Mouse (Mus musculus): ENCODE measurements around the gene Mmgt2.

Gene Mmgt2

DNA sequence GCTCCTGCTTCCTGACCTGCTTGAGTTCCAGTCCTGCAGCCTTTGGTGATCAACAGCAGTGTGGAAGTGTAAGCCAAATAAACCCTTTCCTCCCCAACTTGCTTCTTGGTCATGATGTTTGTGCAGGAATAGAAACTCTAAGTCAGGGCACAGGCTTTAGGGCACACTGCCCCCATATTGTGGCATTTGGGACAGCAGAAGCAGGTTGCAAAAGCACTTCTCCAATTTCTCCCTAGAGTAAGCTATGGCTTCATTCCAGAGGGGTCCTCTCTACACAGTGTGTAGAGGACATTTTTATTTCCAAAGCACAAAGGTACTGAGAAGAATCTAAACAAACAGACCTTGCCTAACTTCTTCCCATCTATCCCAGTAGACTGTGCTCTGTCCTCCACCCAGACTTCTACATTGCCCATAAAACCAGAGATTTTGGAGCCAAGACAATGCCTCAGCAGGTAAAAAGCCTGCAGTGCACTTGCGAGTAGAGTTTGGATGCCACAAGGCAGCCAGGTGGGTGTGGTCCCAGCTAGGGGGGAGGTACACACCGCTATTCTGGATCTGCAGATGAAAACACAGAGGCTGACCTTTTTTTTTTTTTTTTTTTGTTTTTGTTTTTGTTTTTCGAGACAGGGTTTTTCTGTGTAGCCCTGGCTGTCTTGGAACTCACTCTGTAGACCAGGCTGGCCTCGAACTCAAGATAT is 26.7 kb upstream of the Mmgt2 start:
- DNase-seq (ENCODE audit: low spot score), result no peak

DNA sequence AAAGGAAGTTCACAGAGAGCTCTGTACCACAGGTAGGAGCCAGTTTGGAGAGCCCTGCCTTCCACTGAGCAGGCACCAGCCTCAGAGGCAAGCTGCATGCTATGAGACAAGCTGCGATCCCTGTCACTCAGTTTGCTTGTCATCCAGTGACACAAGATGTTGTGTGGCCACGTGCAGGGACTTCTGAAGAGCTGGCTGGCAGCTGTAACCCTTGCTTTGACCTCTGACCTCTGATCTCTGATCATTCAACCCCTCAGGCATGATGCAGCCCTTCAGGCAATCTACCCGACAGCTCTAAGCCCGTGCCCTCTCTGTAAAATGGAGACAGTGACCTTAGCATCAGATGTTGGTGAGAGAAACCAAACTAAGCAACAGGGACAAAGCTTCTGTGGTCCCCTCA is 25.6 kb upstream of the Mmgt2 start:
- DNase-seq (ENCODE audit: low spot score), result no peak

DNA sequence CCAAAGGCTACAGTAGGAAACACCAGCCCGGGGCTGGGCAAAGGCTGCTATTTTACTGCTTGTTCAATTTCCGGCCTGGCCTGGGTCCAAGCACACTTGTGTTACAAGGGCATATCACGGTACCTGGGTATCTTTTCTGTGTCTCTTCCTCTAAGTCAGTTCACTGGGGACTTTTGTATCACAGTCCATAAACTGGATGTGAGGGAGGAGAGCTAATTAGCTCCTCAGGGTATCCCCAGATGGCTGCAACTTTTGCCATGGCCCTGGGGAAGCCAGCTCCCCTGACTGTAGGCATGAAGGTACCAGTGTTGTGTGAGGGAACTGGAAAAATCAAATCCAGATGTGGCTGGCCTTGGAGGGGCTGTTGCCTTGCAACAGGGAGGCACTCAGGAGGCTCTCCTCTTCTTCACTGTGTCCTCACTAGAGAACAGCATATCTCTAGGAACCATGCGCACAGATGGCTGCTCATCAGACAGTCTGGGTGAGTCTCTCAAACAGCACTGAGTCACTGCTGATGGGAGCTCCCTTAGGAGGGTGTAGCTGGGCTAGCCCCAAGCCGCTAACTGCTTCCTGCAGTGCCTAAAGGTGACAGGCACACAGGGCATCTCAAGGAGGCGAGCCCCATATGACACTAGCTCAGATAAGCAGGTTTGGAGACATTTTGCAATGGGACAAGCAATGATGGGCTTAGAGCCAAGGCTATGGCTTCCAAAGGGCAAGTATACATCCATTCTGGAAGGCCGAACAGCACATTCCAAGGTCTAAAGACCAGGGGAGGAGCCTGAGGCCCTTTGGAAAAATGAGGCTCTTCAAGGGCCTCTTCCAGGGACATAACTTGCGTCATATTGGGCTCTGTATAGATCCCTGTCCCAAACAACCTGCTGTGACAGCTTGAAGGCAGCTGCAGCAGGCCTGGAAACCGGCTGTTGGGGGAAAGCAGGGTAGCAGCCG is 23.8 kb upstream of the Mmgt2 start:
- no peak for DNase-seq (ENCODE audit: low spot score)

DNA sequence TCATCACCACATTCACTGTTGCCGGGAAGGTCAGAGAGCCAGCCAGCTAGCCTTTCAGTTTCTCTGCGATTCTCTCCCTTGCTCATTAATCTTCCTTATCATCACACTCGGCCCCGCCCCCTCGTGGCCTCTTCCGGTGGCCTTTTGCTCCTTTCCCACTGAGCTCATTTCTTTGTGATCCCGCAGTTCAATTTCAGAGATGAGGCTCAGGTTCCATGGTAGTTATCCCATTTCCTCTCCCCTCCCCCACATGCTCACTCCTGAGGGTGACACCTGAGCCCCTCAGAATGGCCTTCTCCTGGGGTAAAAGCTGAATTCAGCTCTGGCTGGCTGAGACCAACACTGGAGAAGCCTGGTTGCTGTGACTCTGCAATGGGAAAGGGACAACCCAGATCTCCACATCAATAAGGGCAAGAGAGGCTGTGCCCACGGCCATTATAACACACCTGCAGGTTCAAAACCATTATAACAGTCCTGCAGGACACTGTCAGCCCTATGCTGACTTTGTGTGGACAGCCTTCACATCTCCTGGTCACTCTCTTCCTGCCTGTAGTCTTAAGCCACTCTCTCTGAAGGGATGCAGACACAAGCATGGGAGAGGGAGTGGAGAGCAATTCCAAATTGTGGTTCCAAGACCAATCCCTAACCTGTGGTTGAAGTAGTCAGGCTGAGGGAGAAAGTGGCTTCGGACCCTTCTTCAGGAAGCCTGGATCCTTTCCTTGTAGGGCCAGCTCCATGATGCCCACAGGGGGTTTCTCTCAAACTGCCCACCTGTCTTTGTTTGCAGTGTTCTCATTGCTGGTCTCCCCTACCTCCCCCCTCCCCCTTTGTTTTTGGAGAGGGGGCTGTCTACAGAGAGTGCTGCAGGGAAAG is 18.9 kb upstream of the Mmgt2 start:
- DNase-seq (ENCODE audit: low spot score), result no peak

DNA sequence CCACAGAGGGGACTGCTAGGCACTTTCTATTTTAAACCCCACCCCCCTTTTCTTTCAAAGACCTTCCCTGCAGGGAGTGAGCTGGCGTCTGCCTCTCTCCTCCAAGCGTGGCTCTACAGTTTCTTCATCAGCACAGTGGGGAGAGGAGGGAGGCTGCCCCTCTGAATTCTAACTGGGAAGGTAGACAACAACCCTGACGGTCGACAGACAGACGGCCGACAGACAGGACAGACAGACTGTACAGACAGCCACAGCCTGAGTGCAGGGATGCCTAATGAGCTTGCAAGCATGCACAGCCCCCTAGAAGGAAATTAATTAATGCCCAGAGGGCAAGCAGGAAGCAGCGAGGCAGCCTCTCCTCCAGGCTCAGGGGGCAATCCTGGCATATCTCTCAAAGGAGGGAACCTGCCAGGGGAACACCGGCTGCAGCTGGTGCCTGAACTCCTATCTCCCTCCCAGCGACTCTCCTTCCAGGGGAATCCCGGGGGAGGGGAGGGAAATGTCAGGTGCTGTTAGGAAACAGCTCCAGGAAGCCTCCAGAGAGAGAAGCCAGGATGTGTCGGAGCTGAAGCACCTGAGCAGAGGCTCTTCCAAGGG is 18.1 kb upstream of the Mmgt2 start:
- DNase-seq (ENCODE audit: low spot score), result no peak

DNA sequence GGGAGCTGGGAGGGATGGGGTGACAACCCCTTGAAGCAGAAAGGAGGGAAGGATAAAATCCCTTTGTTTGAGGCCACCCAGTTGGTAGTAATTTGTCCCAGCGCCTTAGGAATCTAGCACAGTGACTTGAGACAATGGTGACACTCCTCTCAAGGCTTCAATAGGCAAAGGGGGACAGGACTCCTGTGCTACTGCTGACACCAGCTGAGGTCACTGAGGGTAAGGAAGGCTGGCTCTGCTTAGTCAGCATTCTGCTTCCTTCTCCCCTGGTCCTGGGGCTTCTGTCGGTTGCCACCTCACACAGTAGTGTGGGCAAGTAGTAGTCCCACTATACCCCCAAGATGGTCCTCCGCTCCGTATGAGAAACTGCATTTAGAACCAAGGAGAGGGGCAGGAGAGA is 17.3 kb upstream of the Mmgt2 start:
- DNase-seq (ENCODE audit: low spot score), result no peak

DNA sequence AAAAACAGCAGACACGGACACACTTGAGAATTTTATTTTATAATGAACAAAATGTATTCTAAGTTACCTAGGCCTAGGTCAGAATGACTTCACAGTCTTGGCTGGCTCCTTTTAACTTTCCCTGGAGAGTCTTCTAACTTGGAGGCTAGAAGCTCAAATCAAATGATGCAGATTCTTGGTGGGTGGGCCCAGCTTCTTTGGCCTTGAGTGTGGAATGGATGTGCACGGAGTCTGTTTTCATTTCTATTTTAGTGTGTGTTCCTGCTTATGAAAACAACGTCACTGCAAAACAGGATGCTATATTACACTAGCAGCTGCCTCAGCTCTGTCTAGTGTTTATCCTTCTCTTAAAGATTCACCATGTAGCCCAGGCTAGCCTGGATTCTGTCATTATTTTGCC is 13.1 kb upstream of the Mmgt2 start:
- DNase-seq (ENCODE audit: low spot score), result no peak

DNA sequence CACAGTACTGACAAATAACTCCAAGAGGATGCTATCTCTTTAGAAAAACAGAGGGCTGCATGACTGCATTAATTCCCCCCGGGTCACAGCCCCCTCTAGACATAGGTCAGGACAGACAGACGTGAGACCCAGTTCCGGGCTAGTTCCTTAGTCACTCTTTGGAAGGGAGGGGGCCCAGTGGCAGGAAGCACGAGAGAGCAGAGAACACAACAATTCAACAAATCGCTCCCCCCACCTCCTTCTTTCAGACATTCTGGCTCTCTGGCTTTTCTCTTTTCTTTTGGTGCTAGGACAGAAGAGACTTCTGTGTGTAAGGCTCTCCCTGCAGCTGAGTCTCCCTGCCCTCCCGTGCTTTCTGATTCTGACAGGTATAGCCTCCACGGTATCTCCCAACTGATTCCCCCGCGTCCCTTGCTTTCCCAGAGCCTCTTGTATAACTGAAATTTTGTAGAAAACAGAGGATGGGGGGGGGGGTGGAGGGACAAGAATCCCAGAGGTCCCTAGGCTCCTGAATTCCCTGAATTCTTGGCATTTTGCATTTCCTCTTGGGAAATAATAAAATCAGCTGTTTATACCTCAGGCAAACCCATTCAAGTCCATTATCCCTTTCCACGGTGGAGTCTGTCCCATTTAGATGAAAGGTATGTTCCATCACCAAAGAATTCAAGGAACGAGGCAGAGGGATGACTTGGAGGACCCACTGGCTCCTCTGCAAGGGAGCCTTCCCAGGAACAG is 12.2 kb upstream of the Mmgt2 start:
- DNase-seq (ENCODE audit: low spot score), result no peak

DNA sequence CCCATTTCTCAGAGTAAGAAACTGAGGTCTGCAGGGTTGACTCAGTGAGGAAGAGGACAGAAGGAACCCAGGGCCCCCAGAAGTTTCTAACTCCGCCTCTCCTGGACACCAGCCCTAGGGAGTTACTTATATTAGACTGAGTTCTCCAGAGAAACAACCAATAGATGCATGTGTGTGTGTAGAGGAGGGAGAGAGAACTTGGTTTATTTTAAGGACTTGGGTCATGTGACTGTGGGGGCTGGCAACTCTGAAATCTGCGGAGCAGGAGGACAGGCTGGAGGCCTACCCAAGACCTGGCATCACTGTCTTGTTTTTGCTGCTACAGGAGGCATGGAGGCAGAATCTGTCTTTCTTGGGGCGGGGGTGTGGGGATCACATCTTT is 11.6 kb upstream of the Mmgt2 start:
- DNase-seq (ENCODE audit: low spot score), result no peak

DNA sequence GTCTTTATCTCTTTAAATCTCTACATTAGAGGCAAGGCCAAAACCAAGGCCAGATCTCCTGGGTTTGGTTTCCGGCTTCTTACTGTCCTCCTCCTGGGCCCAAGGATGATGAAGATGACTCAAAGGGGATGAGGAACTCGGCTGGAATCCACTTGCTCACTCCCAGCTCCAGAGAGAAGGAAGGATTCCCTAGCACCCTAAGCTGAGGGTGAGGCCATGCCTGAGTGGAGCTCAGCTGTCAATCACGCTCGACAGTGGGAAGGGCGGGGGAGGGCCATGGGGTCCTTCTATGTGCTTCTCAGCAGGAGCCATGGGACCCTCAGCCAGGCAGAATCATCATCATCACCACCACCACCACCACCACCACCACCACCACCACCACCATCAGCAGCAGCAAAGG is 11.1 kb upstream of the Mmgt2 start:
- no peak for DNase-seq (ENCODE audit: low spot score)

DNA sequence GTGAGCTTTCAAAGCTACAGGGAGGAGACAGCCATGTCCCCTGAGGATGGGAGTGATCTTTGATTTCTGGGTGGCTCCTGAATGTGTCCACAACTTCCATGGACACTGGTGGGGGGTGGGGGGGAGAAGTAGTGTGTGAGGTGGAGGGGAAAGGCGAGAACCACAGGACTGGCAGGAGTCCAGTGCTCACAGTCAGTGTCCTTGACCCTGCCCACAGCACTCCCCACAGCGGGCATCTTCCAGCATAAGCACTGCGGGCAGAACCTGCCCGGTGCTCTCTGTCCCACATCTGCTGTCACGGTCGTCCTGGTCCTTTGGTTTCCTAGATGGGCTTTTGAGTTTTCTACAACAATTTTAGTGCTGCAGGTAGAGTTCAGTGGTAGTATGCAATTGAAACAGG is 10.7 kb upstream of the Mmgt2 start:
- DNase-seq (ENCODE audit: low spot score), result no peak

DNA sequence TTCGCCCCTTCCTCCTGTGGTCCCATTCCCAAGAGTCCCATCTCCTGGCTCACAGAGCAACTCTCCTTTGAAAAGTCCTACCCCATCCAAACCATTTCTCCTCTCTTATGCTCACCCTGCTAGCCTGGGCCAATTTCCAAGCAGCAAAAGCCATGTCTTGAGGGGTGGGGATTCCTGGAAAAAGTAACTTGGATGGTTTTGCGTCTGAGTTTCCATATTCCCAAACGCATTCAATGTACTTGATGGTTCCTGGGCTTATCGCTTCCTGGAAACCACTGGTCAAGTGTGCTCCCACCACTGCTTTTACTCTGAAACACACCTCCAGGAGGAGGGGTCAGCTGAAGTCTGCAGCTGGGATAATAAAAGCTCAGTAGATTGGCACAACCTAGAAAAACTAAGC is 10.1 kb upstream of the Mmgt2 start:
- no peak for DNase-seq (ENCODE audit: low spot score)

DNA sequence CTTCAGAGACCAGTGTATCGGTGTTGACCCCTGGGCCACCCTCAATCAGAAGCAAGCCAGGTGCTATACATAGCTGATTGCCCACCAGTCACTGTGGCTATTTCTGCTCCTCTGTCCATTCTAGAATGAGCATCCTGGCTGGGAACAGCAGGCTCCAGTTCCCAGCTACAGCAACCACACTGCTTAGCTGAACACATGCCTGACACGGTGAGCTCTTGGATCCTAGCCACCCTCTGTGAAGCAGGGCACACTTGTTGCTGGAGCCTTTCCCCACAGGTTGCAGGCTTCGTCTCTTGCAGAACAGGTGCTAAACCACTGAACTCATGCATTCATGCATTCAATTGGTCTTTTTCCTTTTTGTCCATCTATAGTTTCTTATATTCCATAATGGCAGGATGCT is 8.1 kb upstream of the Mmgt2 start:
- DNase-seq (ENCODE audit: low spot score), result no peak

DNA sequence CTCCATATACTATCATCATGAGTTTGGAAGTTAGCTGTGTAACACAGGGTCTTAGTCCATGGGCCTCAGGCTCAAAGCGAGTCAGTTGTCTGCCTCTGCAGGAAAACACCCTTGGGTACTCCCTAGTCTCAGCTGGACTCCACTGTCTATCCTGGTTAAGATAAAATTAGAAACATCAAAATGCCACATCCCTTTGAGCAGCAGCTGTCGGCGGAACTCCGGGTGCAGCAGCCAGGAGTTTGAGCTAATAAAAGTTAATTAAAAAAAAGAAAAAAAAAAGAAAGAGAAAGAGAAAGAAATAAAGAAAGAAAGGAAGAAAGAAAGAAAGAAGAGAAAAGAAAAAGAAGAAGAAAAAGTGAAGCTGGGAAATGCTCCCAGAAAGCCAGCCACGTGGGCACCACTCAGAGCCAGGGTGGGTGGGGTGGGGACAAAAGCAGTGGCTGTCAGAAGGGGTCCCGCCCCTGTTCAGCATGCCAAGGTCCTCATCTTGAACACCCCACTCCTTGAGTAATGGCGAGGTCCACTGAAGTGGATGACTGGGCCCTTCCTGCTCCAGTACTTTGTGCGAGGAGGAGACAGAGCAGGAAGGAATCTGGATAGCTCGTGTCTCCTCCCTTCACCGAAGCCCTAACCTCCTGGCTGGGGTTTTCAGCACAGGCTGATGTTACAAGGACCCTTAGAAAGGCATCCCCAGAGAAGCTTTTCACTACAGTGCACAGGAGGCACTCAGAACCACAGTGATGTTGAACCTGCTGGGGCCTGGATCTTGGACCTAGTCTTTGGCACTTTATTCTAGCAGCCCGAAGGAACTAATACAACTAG is 6.2 kb upstream of the Mmgt2 start:
- DNase-seq (ENCODE audit: low spot score), result no peak

DNA sequence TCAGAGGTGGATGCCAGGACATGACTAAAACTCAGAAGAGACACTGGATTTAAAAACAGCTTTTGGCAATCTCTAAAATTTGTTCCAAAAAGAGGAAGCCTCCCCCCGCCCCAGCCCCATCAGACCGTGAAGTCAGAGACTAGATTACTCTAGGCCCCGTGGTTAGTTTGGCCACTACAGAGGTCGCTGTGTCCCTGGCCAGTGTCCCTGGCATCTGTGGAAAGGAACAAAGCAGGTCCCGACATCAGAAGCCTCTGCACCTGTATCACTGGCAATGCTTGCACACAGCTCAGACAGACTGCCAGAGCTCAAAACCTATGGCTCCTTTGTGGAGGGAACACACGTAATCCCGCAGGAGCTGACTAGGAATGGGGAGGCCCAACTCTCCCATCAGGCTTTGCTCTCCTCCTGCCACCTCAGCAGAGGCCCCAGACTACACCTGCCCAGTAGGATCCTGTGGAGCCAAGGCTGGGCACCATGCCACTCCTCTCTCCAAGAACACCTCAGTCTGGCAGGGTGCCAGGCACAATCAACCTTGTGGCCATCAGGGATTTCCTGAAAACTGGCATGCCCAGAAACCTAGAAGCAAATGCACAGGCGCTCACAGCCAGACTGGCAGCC is 5.3 kb upstream of the Mmgt2 start:
- DNase-seq (ENCODE audit: low spot score), result no peak

DNA sequence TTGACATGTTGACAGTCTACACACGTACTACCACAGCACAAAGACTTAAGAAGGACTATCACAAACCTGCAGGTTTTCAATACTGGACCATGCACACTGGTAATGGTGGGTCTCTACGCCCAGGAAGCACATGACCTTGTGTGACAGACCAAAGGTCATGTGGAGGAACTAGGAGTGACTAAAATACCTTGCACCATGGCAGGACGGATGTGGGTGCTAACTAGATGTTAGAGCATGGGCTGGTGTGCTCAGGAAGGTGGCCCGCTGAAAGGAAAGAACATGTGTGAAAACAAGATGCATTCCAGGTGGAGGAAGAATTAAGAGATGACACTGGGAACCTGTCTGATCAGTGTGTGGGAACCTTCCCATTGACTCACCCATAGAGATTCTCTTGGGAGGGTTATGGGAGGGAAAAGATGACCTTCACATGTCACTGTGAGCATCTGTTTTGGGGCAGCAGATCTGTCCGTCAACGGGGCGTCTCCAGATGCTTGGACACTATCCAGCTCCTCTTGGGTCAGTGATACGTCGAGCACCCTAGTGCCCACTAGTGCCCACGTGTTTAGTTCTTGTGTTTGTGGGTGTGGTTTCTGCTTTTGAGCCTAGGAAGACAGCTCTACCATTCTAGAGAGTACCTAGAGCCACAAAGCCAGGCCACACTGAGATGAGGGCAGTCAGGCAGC is 4.6 kb upstream of the Mmgt2 start:
- DNase-seq (ENCODE audit: low spot score), result no peak

DNA sequence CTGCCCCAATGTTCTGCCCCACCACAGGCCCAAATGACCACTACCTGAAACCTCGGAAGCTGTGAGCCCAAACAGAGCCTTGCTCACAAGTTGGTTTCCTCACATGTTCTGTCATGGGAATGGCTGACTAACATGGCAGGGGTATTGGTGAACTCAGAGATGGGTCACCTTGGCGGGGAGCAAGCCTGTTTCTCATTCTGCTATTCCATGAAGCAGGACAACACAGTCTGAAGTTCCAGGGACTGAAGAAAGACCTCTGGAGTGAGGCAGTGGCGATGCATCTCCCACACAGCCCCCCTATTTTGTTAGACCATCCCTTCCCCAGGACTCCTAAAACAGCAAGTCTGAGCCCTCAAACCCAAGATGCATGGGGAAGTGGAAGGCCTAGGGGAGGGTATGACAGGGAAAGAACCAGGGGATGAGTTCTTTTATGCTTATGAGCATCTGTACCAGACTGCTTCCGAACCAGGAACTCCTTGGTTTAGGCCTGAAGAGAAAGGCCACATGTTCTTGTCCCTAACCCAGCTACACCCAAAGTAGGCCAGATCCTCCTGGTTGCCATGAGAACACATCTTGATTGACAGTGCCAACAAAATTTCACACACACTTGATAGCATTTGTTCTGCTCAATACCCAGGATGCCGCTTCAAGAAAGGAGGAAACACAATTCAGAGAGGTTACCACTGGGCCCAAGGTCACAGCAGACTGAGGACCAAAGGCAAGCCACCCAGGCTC is 3.7 kb upstream of the Mmgt2 start:
- DNase-seq (ENCODE audit: low spot score), result no peak

DNA sequence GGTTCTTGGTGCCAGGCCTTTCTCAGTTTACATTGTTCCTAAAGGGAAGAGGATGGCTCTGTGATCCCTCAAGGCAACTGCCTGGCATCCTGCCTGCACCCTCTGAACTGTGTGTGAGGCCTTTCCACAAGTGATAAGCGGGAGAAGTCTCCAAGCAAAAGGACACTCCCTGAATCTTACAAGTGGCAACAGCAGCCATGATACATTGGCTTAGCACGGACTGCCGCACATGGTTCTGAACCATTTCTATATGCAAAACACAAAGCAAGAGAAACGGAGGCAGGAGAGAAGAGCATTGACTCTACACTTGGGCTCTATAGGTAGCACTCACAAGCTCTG is 3.2 kb upstream of the Mmgt2 start:
- no peak for DNase-seq (ENCODE audit: low spot score)
